Mouse (Mus musculus): ENCODE data around the gene 4833439L19Rik. TPM values are rescaled to one million over a fixed set of nuclear protein-coding genes. Genes with fewer than 3 reads are reported as not detected.

4833439L19Rik gene
- polyA plus RNA-seq, 1 experiment from 2014 or later = 158 TPM

DNA sequence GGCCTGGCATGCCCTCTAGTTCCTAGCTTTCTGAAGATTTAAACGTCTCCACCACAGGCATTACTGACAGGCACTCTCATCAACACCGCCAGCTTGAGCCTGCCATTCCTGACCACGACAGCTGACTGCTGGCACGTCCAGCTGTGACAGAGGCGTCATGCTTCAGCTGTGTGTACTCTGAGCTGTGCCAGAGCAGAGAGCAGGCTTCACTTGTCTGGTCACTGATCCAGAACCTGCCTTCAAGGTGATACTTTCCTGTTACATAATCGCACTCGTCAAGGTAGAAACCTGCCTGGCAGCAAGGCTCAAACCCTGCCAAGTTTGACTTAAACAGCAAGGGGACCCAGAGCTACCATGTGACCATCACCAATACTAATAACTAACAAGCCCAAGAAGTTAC is 2.7 kb downstream of the 4833439L19Rik start:
- H3K36me3 ChIP-seq (ENCODE audit: control insufficient read depth, insufficient read depth, low read length) = peaks cover 53% of the 10 kb centered on the region
- no peak overlapping the region for H3K4me3 ChIP-seq (ENCODE audit: low read length)
- no peak overlapping the region for H3K9ac ChIP-seq (ENCODE audit: low read depth, low read length)
- H3K4me2 ChIP-seq (replicated peaks; ENCODE audit: low read depth, low read length) = no peak overlapping the region
- H3K4me1 ChIP-seq (ENCODE audit: control insufficient read depth, insufficient read depth, low read length) = peaks cover 10% of the 10 kb centered on the region
- H3K27ac ChIP-seq (ENCODE audit: low read depth, low read length) = no peak overlapping the region
- 61% methylated on average over 7 of the region's 7 CpGs for WGBS
- H3K27me3 ChIP-seq (ENCODE audit: control insufficient read depth, insufficient read depth, low read length) = no peaks in the 10 kb centered on the region
- no peak for ATAC-seq (ENCODE audit: low FRiP score, low TSS enrichment)
- no peaks in the 10 kb centered on the region for H3K9me3 ChIP-seq (ENCODE audit: control insufficient read depth, low read length)

DNA sequence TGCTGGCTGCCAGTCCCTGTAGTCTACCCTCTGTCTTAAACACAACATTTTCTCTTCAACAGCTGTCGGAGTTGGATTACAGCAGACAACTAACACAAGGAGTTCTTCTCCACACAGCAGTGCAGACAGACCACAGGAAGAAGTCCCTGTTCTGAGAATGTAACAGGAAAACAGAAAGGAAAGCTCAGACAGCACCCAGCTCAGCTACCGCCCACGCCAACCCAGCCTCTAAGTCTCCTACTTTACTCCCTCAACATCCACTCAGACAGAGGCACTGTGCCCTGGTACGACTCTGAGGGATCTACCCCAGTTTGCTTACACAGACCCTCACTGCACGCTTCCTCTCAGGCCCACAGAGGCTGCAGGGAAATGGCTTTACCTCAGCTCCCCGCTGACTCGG is 4.6 kb downstream of the 4833439L19Rik start:
- no peak for ATAC-seq (ENCODE audit: low FRiP score, low TSS enrichment)
- H3K9me3 ChIP-seq (ENCODE audit: control insufficient read depth, low read length) = no peaks in the 10 kb centered on the region
- no peak overlapping the region for H3K4me3 ChIP-seq (ENCODE audit: low read length)
- peaks cover 72% of the 10 kb centered on the region for H3K36me3 ChIP-seq (ENCODE audit: control insufficient read depth, insufficient read depth, low read length)
- H3K9ac ChIP-seq (ENCODE audit: low read depth, low read length) = no peak overlapping the region
- no peak overlapping the region for H3K4me2 ChIP-seq (replicated peaks; ENCODE audit: low read depth, low read length)
- H3K4me1 ChIP-seq (ENCODE audit: control insufficient read depth, insufficient read depth, low read length) = peaks cover 7% of the 10 kb centered on the region
- WGBS = 89% methylated on average over 7 of the region's 7 CpGs
- no peaks in the 10 kb centered on the region for H3K27me3 ChIP-seq (ENCODE audit: control insufficient read depth, insufficient read depth, low read length)
- no peak overlapping the region for H3K27ac ChIP-seq (ENCODE audit: low read depth, low read length)

DNA sequence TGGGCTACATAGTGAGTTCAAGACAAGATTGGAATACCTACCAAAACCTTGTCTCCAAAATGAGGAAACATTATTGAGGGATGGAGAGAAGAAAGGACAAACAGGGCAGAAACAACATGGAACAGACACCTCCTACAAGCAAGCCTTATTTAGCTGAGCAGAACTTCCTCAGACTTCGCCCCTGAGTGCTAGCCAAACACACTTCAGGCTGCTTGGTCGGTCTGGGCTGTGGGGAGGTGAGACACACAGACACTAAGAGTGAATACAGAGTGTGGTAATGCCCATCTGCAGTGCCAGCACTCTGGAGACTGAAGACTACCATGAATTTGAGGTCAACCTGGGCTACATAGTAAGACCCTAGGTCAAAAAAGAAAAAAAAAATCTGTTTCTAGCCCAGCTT is 5.6 kb downstream of the 4833439L19Rik start:
- 86% methylated on average over 2 of the region's 2 CpGs for WGBS
- no peak overlapping the region for H3K4me3 ChIP-seq (ENCODE audit: low read length)
- H3K4me1 ChIP-seq (ENCODE audit: control insufficient read depth, insufficient read depth, low read length) = peaks cover 4% of the 10 kb centered on the region
- no peaks in the 10 kb centered on the region for H3K27me3 ChIP-seq (ENCODE audit: control insufficient read depth, insufficient read depth, low read length)
- no peak for ATAC-seq (ENCODE audit: low FRiP score, low TSS enrichment)
- no peak overlapping the region for H3K9ac ChIP-seq (ENCODE audit: low read depth, low read length)
- no peak overlapping the region for H3K4me2 ChIP-seq (replicated peaks; ENCODE audit: low read depth, low read length)
- peaks cover 78% of the 10 kb centered on the region for H3K36me3 ChIP-seq (ENCODE audit: control insufficient read depth, insufficient read depth, low read length)
- no peak overlapping the region for H3K27ac ChIP-seq (ENCODE audit: low read depth, low read length)
- no peaks in the 10 kb centered on the region for H3K9me3 ChIP-seq (ENCODE audit: control insufficient read depth, low read length)

DNA sequence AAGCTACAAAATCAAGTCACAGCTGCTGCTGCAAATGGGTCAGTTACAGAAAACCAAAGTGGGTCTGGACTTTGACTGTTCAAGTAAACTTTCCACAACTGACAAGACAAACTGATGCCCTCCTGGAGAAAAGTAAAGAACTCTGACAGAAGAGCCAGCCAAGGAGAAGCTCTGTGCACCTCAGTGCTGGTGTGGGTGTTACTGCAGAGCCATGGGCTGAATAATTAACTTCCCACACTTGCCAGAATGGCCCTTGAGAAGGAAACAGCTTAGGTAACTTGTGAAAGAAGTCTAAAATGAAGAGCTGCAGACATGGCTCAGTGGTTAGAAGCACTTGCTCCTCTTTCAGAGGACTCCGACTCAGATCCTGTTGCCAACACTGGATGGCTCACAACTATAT is 7.6 kb downstream of the 4833439L19Rik start:
- no peak overlapping the region for H3K27ac ChIP-seq (ENCODE audit: low read depth, low read length)
- no peaks in the 10 kb centered on the region for H3K9me3 ChIP-seq (ENCODE audit: control insufficient read depth, low read length)
- H3K4me1 ChIP-seq (ENCODE audit: control insufficient read depth, insufficient read depth, low read length) = no peaks in the 10 kb centered on the region
- H3K4me3 ChIP-seq (ENCODE audit: low read length) = no peak overlapping the region
- no peaks in the 10 kb centered on the region for H3K27me3 ChIP-seq (ENCODE audit: control insufficient read depth, insufficient read depth, low read length)
- peaks cover 89% of the 10 kb centered on the region for H3K36me3 ChIP-seq (ENCODE audit: control insufficient read depth, insufficient read depth, low read length)
- WGBS = 90% methylated on average over 1 of the region's 1 CpGs
- no peak for ATAC-seq (ENCODE audit: low FRiP score, low TSS enrichment)
- H3K9ac ChIP-seq (ENCODE audit: low read depth, low read length) = no peak overlapping the region
- no peak overlapping the region for H3K4me2 ChIP-seq (replicated peaks; ENCODE audit: low read depth, low read length)

DNA sequence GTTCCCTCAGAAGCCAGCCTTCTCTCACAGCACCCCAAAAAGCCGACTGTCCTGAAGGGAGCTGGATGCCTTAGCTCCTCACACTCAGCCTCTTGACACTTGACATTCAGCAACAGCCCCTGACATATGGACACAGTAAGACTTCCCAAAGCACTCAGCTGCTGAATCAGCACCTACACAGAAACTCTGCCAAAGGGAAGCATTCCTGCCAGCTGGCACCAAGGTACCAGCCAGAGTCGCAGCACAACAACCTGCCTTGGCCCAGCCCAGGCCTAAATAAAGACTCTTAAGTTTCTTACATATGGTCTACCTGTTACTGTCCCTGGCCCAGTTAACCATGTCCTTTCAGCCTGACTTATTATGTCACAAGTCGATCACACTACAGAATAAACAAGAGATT is 8.4 kb downstream of the 4833439L19Rik start:
- Histone ChIP-seq H3K9ac (ENCODE audit: low read depth, low read length) (no peak overlapping the region), H3K27me3 (ENCODE audit: control insufficient read depth, insufficient read depth, low read length) (no peaks in the 10 kb centered on the region), H3K4me3 (ENCODE audit: low read length) (no peak overlapping the region), H3K27ac (ENCODE audit: low read depth, low read length) (no peak overlapping the region), H3K36me3 (ENCODE audit: control insufficient read depth, insufficient read depth, low read length) (peaks cover 91% of the 10 kb centered on the region), H3K9me3 (ENCODE audit: control insufficient read depth, low read length) (no peaks in the 10 kb centered on the region), H3K4me2 (replicated peaks; ENCODE audit: low read depth, low read length) (no peak overlapping the region), H3K4me1 (ENCODE audit: control insufficient read depth, insufficient read depth, low read length) (no peaks in the 10 kb centered on the region)
- ATAC-seq (ENCODE audit: low FRiP score, low TSS enrichment) = no peak
- WGBS = 96% methylated on average over 3 of the region's 3 CpGs

DNA sequence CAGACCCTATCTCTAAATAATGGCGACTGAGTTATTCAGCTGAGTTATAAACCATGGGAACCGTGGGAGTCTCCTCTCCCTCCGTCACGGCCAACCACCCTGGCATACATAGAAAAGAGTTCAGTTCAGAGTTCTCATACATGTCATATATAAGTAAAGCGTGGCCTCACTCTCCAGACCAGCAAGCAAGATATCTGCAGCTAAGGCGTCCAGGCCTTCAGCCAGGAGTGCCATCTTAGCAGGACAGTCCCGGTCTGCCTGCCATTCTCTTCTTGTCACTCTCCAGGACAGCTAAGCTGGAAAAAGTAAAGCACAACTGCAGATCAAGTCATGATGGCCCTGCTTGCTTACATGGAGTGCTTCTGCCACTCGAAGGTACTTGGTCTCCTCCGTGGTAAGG is 9.1 kb downstream of the 4833439L19Rik start:
- no peak overlapping the region for H3K9ac ChIP-seq (ENCODE audit: low read depth, low read length)
- WGBS = 92% methylated on average over 9 of the region's 9 CpGs
- H3K4me1 ChIP-seq (ENCODE audit: control insufficient read depth, insufficient read depth, low read length) = no peaks in the 10 kb centered on the region
- no peak for ATAC-seq (ENCODE audit: low FRiP score, low TSS enrichment)
- H3K9me3 ChIP-seq (ENCODE audit: control insufficient read depth, low read length) = no peaks in the 10 kb centered on the region
- H3K4me2 ChIP-seq (replicated peaks; ENCODE audit: low read depth, low read length) = no peak overlapping the region
- peaks cover 90% of the 10 kb centered on the region for H3K36me3 ChIP-seq (ENCODE audit: control insufficient read depth, insufficient read depth, low read length)
- no peaks in the 10 kb centered on the region for H3K27me3 ChIP-seq (ENCODE audit: control insufficient read depth, insufficient read depth, low read length)
- H3K4me3 ChIP-seq (ENCODE audit: low read length) = no peak overlapping the region
- no peak overlapping the region for H3K27ac ChIP-seq (ENCODE audit: low read depth, low read length)

DNA sequence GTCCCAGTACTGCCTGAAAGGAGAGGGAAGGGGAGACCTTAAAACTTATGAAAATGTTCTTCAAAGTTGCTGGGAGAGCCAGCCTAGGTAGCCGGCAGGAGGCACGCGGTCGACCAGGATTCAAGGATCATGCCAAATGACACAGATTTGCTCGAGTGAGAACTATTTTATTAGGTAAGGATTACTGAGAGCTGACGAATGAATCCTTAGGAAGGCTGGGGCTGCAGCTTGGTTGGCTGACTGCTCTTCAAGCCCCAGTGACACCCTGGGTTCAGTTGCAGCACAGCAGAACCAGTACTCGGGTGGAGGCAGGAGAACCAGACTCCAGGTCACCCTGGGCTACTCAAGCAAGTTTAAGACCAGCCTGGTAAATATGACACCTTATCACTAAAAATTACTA is 17.2 kb downstream of the 4833439L19Rik start:
- Histone ChIP-seq H3K27ac (ENCODE audit: low read depth, low read length) (no peak overlapping the region), H3K9ac (ENCODE audit: low read depth, low read length) (no peak overlapping the region), H3K27me3 (ENCODE audit: control insufficient read depth, insufficient read depth, low read length) (no peaks in the 10 kb centered on the region), H3K4me3 (ENCODE audit: low read length) (no peak overlapping the region), H3K4me1 (ENCODE audit: control insufficient read depth, insufficient read depth, low read length) (no peaks in the 10 kb centered on the region), H3K9me3 (ENCODE audit: control insufficient read depth, low read length) (no peaks in the 10 kb centered on the region), H3K36me3 (ENCODE audit: control insufficient read depth, insufficient read depth, low read length) (peaks cover 55% of the 10 kb centered on the region), H3K4me2 (replicated peaks; ENCODE audit: low read depth, low read length) (no peak overlapping the region)
- no peak for ATAC-seq (ENCODE audit: low FRiP score, low TSS enrichment)
- 84% methylated on average over 7 of the region's 7 CpGs for WGBS

DNA sequence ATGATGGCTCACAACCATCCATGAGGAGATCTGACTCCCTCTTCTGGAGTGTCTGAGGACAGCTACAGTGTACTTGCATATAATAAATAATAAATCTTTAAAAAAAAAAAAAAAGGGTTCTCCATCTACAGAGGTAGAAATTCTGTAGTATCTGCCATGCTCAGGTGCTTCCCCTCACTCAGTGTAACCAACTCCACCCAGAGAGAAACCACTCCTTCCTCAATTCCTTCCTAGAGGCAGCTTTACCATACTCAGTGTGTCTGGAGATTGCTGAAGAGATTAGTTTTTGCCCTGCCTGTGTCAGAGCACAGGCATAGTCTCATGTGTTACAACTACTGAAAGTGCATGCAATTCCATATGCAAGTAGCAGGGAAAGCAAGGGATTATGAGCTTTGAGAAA is 33.1 kb downstream of the 4833439L19Rik start:
- H3K4me2 ChIP-seq (replicated peaks; ENCODE audit: low read depth, low read length) = no peak overlapping the region
- H3K27ac ChIP-seq (ENCODE audit: low read depth, low read length) = no peak overlapping the region
- H3K4me3 ChIP-seq (ENCODE audit: low read length) = no peak overlapping the region
- H3K9ac ChIP-seq (ENCODE audit: low read depth, low read length) = no peak overlapping the region
- H3K36me3 ChIP-seq (ENCODE audit: control insufficient read depth, insufficient read depth, low read length) = peaks cover 46% of the 10 kb centered on the region
- no peak for ATAC-seq (ENCODE audit: low FRiP score, low TSS enrichment)
- no peaks in the 10 kb centered on the region for H3K4me1 ChIP-seq (ENCODE audit: control insufficient read depth, insufficient read depth, low read length)
- no peaks in the 10 kb centered on the region for H3K27me3 ChIP-seq (ENCODE audit: control insufficient read depth, insufficient read depth, low read length)
- H3K9me3 ChIP-seq (ENCODE audit: control insufficient read depth, low read length) = no peaks in the 10 kb centered on the region

DNA sequence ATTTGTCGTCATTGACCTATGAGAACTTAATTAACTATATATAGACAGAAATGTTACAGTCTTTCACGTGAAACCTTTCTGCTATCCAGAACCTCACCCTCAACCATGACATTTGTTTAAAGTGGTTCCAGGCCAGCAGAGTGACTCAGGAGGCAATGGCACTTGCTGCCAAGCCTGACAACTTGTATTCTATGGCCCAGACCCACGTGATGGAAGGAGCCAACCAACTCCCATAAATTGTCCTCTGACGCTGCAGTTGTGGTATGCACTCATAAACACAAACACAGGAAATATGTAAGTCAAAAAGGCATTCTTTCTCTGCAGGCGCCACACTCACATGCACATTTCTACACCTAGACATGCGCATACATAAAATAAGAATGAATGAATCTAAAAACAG is 38.1 kb downstream of the 4833439L19Rik start:
- Histone ChIP-seq H3K4me2 (replicated peaks; ENCODE audit: low read depth, low read length) (no peak overlapping the region), H3K9me3 (ENCODE audit: control insufficient read depth, low read length) (no peaks in the 10 kb centered on the region), H3K36me3 (ENCODE audit: control insufficient read depth, insufficient read depth, low read length) (peaks cover 56% of the 10 kb centered on the region), H3K4me1 (ENCODE audit: control insufficient read depth, insufficient read depth, low read length) (no peaks in the 10 kb centered on the region), H3K9ac (ENCODE audit: low read depth, low read length) (no peak overlapping the region), H3K4me3 (ENCODE audit: low read length) (no peak overlapping the region), H3K27me3 (ENCODE audit: control insufficient read depth, insufficient read depth, low read length) (no peaks in the 10 kb centered on the region), H3K27ac (ENCODE audit: low read depth, low read length) (no peak overlapping the region)
- WGBS = 91% methylated on average over 6 of the region's 6 CpGs
- ATAC-seq (ENCODE audit: low FRiP score, low TSS enrichment) = no peak

DNA sequence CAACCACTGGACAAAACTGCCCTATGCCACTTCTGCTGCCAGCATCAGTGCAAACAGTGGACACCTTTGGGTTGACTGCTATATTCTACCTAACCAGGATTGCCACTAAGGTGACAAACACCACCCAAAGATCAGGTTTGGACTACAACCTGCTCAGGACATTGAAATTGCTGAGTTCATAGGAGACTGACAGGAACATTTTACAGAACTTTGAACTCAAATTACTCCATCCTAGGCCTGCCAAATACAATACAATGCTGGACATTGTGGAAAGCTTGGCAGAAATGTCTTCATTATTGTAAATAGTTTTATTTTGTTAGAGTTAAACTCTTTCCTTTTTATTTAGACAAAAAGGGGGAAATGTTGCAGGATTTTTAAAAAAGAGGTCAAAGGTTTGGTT is 44.1 kb downstream of the 4833439L19Rik start:
- no peaks in the 10 kb centered on the region for H3K27me3 ChIP-seq (ENCODE audit: control insufficient read depth, insufficient read depth, low read length)
- H3K9me3 ChIP-seq (ENCODE audit: control insufficient read depth, low read length) = no peaks in the 10 kb centered on the region
- no peak overlapping the region for H3K9ac ChIP-seq (ENCODE audit: low read depth, low read length)
- H3K36me3 ChIP-seq (ENCODE audit: control insufficient read depth, insufficient read depth, low read length) = peaks cover 20% of the 10 kb centered on the region
- H3K4me2 ChIP-seq (replicated peaks; ENCODE audit: low read depth, low read length) = no peak overlapping the region
- no peak overlapping the region for H3K4me3 ChIP-seq (ENCODE audit: low read length)
- H3K27ac ChIP-seq (ENCODE audit: low read depth, low read length) = no peak overlapping the region
- no peak for ATAC-seq (ENCODE audit: low FRiP score, low TSS enrichment)
- no peaks in the 10 kb centered on the region for H3K4me1 ChIP-seq (ENCODE audit: control insufficient read depth, insufficient read depth, low read length)
